Mouse (Mus musculus) CD4-positive, CD25-positive, alpha-beta regulatory T cell (primary cell): ENCODE measurements around the gene H2afb2. TPM values are rescaled to one million over a fixed set of nuclear protein-coding genes. Genes with fewer than 3 reads are reported as not detected.

Experiments
- polyA plus RNA-seq: library from polyadenylated mRNA; unstranded; fragments of 100-300 nt; shearing (Covaris generic); gene quantifications from one replicate; pipeline ENCODE4 v1.2.1, GENCODE M21; 2017

H2afb2 gene
- not detected for polyA plus RNA-seq

DNA sequence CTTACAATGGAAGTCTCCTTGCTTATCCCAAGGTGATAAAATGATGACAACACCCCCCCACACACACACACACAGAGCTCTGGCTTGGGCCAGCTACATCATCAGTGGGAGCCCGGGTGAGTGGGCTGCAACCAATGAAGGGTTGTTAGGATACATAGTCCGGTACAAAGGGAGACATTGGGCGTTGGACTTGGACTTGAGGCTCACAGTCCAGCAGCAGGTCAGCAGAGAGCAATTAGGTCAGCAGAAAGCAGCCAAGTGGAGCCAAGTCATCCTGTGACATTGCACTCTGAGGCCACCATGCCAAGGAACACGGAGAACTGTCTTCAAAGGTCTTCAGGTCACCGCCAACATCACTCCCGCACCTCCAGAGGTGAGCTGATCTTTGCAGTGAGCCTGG lies at the start of gene H2afb2:
Gene H2afb2, plus strand, starts transcription at position 301 of the 400 bp plus-strand sequence.

Other genes starting within 250 kb of the H2afb2 start
- not detected for gene Cpxcr1, start 232.2 kb upstream of the H2afb2 start, polyA plus RNA-seq